Mouse (Mus musculus) kidney, postnatal 4 days (tissue): ENCODE measurements around the gene Ttc21a.
A peak's percentile ranks its signal among the peaks of the same experiment; 100 is the strongest.

Source experiments
- DNase-seq, 2 experiments: peaks; one replicate each; pipeline ENCODE4 v3.0.0; 2021; ENCODE audit warnings: mixed read lengths in 2 of 2

The Ttc21a gene

GRCm38 (mm10) chr9:119941861-119942260, 4.5 kb downstream of the Ttc21a start:
- no peak for DNase-seq

- DNase-seq: no peak
Measured at GRCm38 (mm10) chr9:119943326-119943725, 5.9 kb downstream of the Ttc21a start.

GRCm38 (mm10) chr9:119945173-119945900, 7.9 kb downstream of the Ttc21a start:
- DNase-seq: peak; percentile 52 to 60

- DNase-seq: peak; percentile 42 to 53
Measured at GRCm38 (mm10) chr9:119948804-119949203, 11.4 kb downstream of the Ttc21a start.

- peak; percentile 65 to 68 for DNase-seq
Measured at GRCm38 (mm10) chr9:119950434-119950833, 13.0 kb downstream of the Ttc21a start.

- DNase-seq: no peak
Measured at GRCm38 (mm10) chr9:119951388-119951787, 14.0 kb downstream of the Ttc21a start.

GRCm38 (mm10) chr9:119958835-119959234, 21.4 kb downstream of the Ttc21a start:
- DNase-seq: no peak

GRCm38 (mm10) chr9:119962216-119962615, 24.8 kb downstream of the Ttc21a start:
- DNase-seq: no peak

GRCm38 (mm10) chr9:119962987-119963667, 25.7 kb downstream of the Ttc21a start:
- DNase-seq: peak; percentile 85 to 87

GRCm38 (mm10) chr9:119964206-119964605, 26.8 kb downstream of the Ttc21a start:
- no peak for DNase-seq

GRCm38 (mm10) chr9:119965186-119965585, 27.8 kb downstream of the Ttc21a start:
- peak in 1 of 2 experiments; percentile 54 for DNase-seq

GRCm38 (mm10) chr9:119966221-119966910, 29.0 kb downstream of the Ttc21a start:
- DNase-seq: no peak

- no peak for DNase-seq
Measured at GRCm38 (mm10) chr9:119969811-119970210, 32.4 kb downstream of the Ttc21a start.

- peak; percentile 85 to 88 for DNase-seq
Measured at GRCm38 (mm10) chr9:119970221-119970620, 32.8 kb downstream of the Ttc21a start.

- DNase-seq: peak in 1 of 2 experiments; percentile 39
Measured at GRCm38 (mm10) chr9:119970763-119971656, 33.6 kb downstream of the Ttc21a start.

- DNase-seq: no peak
Measured at GRCm38 (mm10) chr9:119972166-119972565, 34.8 kb downstream of the Ttc21a start.

- no peak for DNase-seq
Measured at GRCm38 (mm10) chr9:119972582-119972981, 35.2 kb downstream of the Ttc21a start.

- DNase-seq: no peak
Measured at GRCm38 (mm10) chr9:119973281-119973680, 35.9 kb downstream of the Ttc21a start.

- DNase-seq: peak in 1 of 2 experiments; percentile 44
Measured at GRCm38 (mm10) chr9:119973869-119974520, 36.6 kb downstream of the Ttc21a start.

GRCm38 (mm10) chr9:119974609-119975008, 37.2 kb downstream of the Ttc21a start:
- no peak for DNase-seq

GRCm38 (mm10) chr9:119975286-119975685, 37.9 kb downstream of the Ttc21a start:
- DNase-seq: no peak
